Mouse (Mus musculus) bone marrow macrophage, adult 2 months (primary cell): ENCODE measurements around the gene Sec13.

ENCODE experiments used
- CTCF ChIP-seq: IDR thresholded peaks from 2 replicates; pipeline ENCODE4 v1.5.1; 2012; ENCODE audit warnings: low read depth, mild to moderate bottlenecking, low read length, moderate library complexity
- POLR2A ChIP-seq: IDR thresholded peaks from 2 replicates; pipeline ENCODE4 v1.6.1; 2012; ENCODE audit warnings: mild to moderate bottlenecking, low read depth, low read length, borderline replicate concordance

- TF ChIP-seq CTCF (no peak), POLR2A (no peak)
Observed at GRCm38 (mm10) chr6:113742321-113742720, 1.8 kb upstream of the Sec13 start.
